Mouse (Mus musculus): ENCODE measurements at regions not wholly inside any gene's neighbourhood (a gene's known extent, or its start where the extent isn't known, plus 50 kb on each side); places are given as distances from the start of the nearest gene placed in this dataset.

- TF ChIP-seq CTCF (IDR thresholded peaks at IDR 0.05; ENCODE audit: borderline replicate concordance, insufficient read depth, low read length) (no peak), POLR2A (IDR thresholded peaks at IDR 0.05; ENCODE audit: low read depth, low read length) (no peak)
These were observed 504.3 kb downstream of the Plcl1 start for GRCm38 (mm10) chr1:55910024-55910423.

Data from embryonic fibroblast, embryonic 13.5 days (primary cell).